Mouse (Mus musculus) heart, embryonic 11.5 days (tissue): Measurements from ENCODE around the gene Catsper2. TPM values are rescaled to one million over a fixed set of nuclear protein-coding genes. Genes with fewer than 3 reads are reported as not detected.

ENCODE experiments used
- ATAC-seq: fragments of 200-750 bp; cut with Nextera tagmentation; replicated peaks from 2 replicates; pipeline ENCODE4 v1.8.0; 2017; ENCODE audit warnings: moderate library complexity; ENCODE audit not compliant: insufficient number of reproducible peaks, low FRiP score, low TSS enrichment
- H3K27ac ChIP-seq: fragments of 300-500 bp; sonication (generic); 2 replicates; pipeline ENCODE4 v1.5.1; 2014; ENCODE audit warnings: mild to moderate bottlenecking, low read depth, low read length
- H3K27me3 ChIP-seq: fragments of 300-500 bp; sonication (generic); 2 replicates; pipeline ENCODE4 v1.6.1; 2014; ENCODE audit warnings: mild to moderate bottlenecking, low read length, mixed read lengths; ENCODE audit not compliant: control insufficient read depth, insufficient read depth
- H3K36me3 ChIP-seq: fragments of 300-500 bp; sonication (generic); 2 replicates; pipeline ENCODE4 v1.6.1; 2014; ENCODE audit warnings: mild to moderate bottlenecking, low read length, moderate library complexity, mixed read lengths; ENCODE audit not compliant: control insufficient read depth, insufficient read depth
- H3K4me1 ChIP-seq: fragments of 300-500 bp; sonication (generic); 2 replicates; pipeline ENCODE4 v1.6.1; 2014; ENCODE audit warnings: low read length; ENCODE audit not compliant: control insufficient read depth, insufficient read depth
- H3K4me2 ChIP-seq: fragments of 300-500 bp; sonication (generic); 2 replicates; pipeline ENCODE4 v1.6.1; 2014; ENCODE audit warnings: mild to moderate bottlenecking, moderate library complexity
- H3K4me3 ChIP-seq: fragments of 300-500 bp; sonication (generic); 2 replicates; pipeline ENCODE4 v1.5.1; 2014; ENCODE audit warnings: low read depth, low read length
- H3K9ac ChIP-seq: fragments of 300-500 bp; sonication (generic); 2 replicates; pipeline ENCODE4 v1.6.1; 2014; ENCODE audit warnings: mild to moderate bottlenecking, low read depth, low read length, moderate library complexity
- H3K9me3 ChIP-seq: fragments of 300-500 bp; sonication (generic); replicated peaks from 2 replicates; pipeline ENCODE4 v1.6.1; 2016; ENCODE audit warnings: low read length; ENCODE audit not compliant: control insufficient read depth
- WGBS: fragments of 180-500 bp; shearing (Covaris S2); extraction: QIAGEN DNeasy Blood & Tissue Kit; methylation state at CpG from one replicate; pipeline ENCODE4 v1.1.7; 2014; ENCODE audit not compliant: insufficient replicate concordance; 5-methylcytosine and 5-hydroxymethylcytosine counted together
- polyA plus RNA-seq: library from polyadenylated mRNA; unstranded; fragments of >200 nt; fragmentation: Nextera tagmentation; extraction: Ambion mirVana; gene quantifications from 2 replicates; pipeline ENCODE4 v1.2.1, GENCODE M21; 2014

Gene Catsper2
- polyA plus RNA-seq, 1 experiment from 2014 or later: 3.4 TPM

DNA sequence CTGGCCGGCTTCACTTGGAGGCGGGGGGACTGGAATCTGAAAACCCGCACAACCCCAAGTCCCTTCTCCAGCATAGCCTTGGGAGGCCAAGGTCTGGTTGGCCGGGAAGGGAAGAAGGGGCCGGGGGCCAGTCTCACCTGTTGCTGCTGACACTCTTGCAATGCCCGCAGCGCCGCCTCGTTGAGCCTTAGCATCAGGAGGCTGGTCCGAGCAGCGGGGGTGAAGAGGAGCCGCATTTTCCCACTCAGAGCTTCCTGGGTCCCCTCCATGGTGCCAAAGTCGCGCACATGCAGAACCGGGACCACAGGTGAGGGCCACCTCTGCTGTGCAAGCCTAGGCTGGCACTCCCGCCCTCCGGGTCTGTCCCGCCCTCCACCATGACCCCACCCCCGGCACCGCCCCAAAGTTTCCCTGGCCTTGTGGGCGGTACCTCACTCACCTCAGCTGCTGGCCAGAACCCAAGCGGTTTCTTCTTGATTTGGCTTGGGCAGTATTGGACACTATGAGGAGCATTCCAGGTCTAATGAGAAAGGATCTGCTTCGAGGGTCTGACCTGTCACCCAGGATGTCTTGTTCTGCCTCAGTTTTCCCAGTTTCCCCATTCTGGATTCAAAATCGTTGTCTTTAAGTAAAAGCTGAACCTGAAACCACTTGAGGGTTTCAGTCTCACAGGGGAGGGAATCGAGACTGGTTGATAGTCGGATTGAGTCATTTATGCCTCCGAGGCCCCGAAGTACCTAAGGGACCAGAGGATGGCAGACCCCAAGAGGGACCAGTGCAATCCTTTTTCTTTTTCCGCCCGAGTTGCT lies 28.9 kb upstream of the Catsper2 start:
- ATAC-seq: peak; percentile 87
- no peak overlapping the region for H3K27ac ChIP-seq
- H3K9ac ChIP-seq: peak overlapping the region; percentile 60
- H3K4me2 ChIP-seq: peak overlapping the region; percentile 91
- peaks cover 13% of the 10 kb centered on the region for H3K36me3 ChIP-seq
- H3K9me3 ChIP-seq: no peaks in the 10 kb centered on the region
- H3K4me3 ChIP-seq: peak overlapping the region; percentile 52
- H3K27me3 ChIP-seq: no peaks in the 10 kb centered on the region
- H3K4me1 ChIP-seq: peaks cover 8% of the 10 kb centered on the region
- 2% methylated on average over 30 of the region's 30 CpGs for WGBS

GRCm38 (mm10) chr2:121441800-121442199 lies 28.2 kb upstream of the Catsper2 start:
- H3K9me3 ChIP-seq: no peaks in the 10 kb centered on the region
- H3K27me3 ChIP-seq: no peaks in the 10 kb centered on the region
- H3K9ac ChIP-seq: 0 out of 2 replicates have a peak overlapping the region, but pooled peaks have one; percentile 60
- WGBS: 11% methylated on average over 11 of the region's 11 CpGs
- H3K4me3 ChIP-seq: peak overlapping the region; percentile 52
- H3K4me1 ChIP-seq: peaks cover 8% of the 10 kb centered on the region
- peaks cover 17% of the 10 kb centered on the region for H3K36me3 ChIP-seq
- H3K27ac ChIP-seq: no peak overlapping the region
- no peak for ATAC-seq
- peak overlapping the region; percentile 91 for H3K4me2 ChIP-seq

GRCm38 (mm10) chr2:121440834-121441605 lies 27.4 kb upstream of the Catsper2 start:
- Histone ChIP-seq H3K36me3 (peaks cover 17% of the 10 kb centered on the region), H3K9ac (no peak overlapping the region), H3K27me3 (no peaks in the 10 kb centered on the region), H3K27ac (no peak overlapping the region), H3K9me3 (no peaks in the 10 kb centered on the region), H3K4me3 (no peak overlapping the region), H3K4me2 (no peak overlapping the region), H3K4me1 (peaks cover 8% of the 10 kb centered on the region)
- no peak for ATAC-seq
- 45% methylated on average over 5 of the region's 5 CpGs for WGBS

DNA sequence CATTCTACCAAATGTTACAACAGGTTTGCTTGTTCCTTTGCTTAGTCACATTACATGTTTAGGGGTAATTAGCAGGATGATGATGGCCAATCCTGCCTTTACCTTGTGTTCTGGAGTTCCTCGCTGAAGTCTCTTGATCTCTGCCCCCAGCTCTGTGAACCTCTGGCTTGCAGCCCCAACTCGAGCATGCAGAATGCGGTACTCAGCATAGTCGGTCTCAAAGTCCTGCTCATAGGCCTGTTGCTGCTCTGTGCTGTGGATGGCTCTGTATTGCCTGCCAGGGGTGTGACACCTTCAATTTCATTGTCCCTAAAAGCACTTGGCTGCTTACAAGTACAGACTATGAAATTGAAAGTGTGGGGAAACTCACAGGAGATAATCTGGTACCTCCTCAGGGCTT lies 26.2 kb upstream of the Catsper2 start:
- H3K9me3 ChIP-seq: no peaks in the 10 kb centered on the region
- H3K4me1 ChIP-seq: peaks cover 8% of the 10 kb centered on the region
- no peak overlapping the region for H3K9ac ChIP-seq
- WGBS: 72% methylated on average over 4 of the region's 4 CpGs
- ATAC-seq: no peak
- H3K4me2 ChIP-seq: no peak overlapping the region
- H3K36me3 ChIP-seq: peaks cover 29% of the 10 kb centered on the region
- H3K27me3 ChIP-seq: no peaks in the 10 kb centered on the region
- no peak overlapping the region for H3K27ac ChIP-seq
- H3K4me3 ChIP-seq: no peak overlapping the region

GRCm38 (mm10) chr2:121434854-121435253 lies 21.3 kb upstream of the Catsper2 start:
- WGBS: 86% methylated on average over 1 of the region's 1 CpGs
- H3K9ac ChIP-seq: no peak overlapping the region

GRCm38 (mm10) chr2:121425890-121426289 lies 12.3 kb upstream of the Catsper2 start:
- Histone ChIP-seq H3K4me1 (no peaks in the 10 kb centered on the region), H3K27ac (no peak overlapping the region), H3K27me3 (no peaks in the 10 kb centered on the region), H3K4me2 (no peak overlapping the region), H3K9ac (no peak overlapping the region), H3K4me3 (no peak overlapping the region), H3K36me3 (peaks cover 42% of the 10 kb centered on the region), H3K9me3 (no peaks in the 10 kb centered on the region)
- ATAC-seq: no peak
- WGBS: 85% methylated on average over 2 of the region's 2 CpGs

More at GRCm38 (mm10) chr2:121434854-121435253, 21.3 kb upstream of the Catsper2 start:
- no peaks in the 10 kb centered on the region for H3K4me1 ChIP-seq
- no peak overlapping the region for H3K4me2 ChIP-seq
- no peak overlapping the region for H3K4me3 ChIP-seq
- ATAC-seq: no peak
- H3K27ac ChIP-seq: no peak overlapping the region
- H3K36me3 ChIP-seq: peaks cover 63% of the 10 kb centered on the region
- no peaks in the 10 kb centered on the region for H3K9me3 ChIP-seq
- H3K27me3 ChIP-seq: no peaks in the 10 kb centered on the region

DNA sequence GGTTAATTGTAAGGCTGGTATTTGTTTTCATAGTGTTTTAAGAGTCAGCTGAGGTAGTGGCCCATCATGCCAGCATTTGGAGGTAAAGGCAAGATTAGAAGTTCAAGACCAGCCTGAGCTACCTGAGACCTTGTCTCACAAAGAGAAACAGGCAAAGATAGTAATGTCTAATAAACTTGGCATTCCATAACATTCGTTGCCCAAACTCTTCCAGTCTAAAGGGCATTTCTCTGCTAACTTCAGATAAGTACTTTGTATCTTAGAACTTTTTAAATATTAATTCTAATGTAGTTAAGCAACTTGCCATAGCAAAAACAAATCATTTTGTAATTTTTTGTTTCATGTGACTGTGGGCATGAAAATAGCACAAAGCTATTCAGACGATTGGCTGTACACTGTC lies 9.6 kb upstream of the Catsper2 start:
- H3K9ac ChIP-seq: no peak overlapping the region
- H3K9me3 ChIP-seq: no peaks in the 10 kb centered on the region
- no peak overlapping the region for H3K4me2 ChIP-seq
- H3K27ac ChIP-seq: no peak overlapping the region
- peaks cover 35% of the 10 kb centered on the region for H3K36me3 ChIP-seq
- ATAC-seq: no peak
- WGBS: 93% methylated on average over 2 of the region's 2 CpGs
- no peaks in the 10 kb centered on the region for H3K4me1 ChIP-seq
- no peaks in the 10 kb centered on the region for H3K27me3 ChIP-seq
- no peak overlapping the region for H3K4me3 ChIP-seq

- Histone ChIP-seq H3K36me3 (peaks cover 18% of the 10 kb centered on the region), H3K4me3 (no peak overlapping the region), H3K4me2 (no peak overlapping the region), H3K4me1 (peaks cover 16% of the 10 kb centered on the region), H3K27me3 (no peaks in the 10 kb centered on the region), H3K9ac (no peak overlapping the region), H3K27ac (no peak overlapping the region), H3K9me3 (no peaks in the 10 kb centered on the region)
- no peak for ATAC-seq
- WGBS: 85% methylated on average over 3 of the region's 3 CpGs
These were observed 4.9 kb upstream of the Catsper2 start for GRCm38 (mm10) chr2:121418476-121418875.
